Mouse (Mus musculus): ENCODE results near the gene Car5a. TPM values are rescaled to one million over a fixed set of nuclear protein-coding genes. Genes with fewer than 3 reads are reported as not detected.
A peak's percentile ranks its signal among the peaks of the same experiment; 100 is the strongest.

The Car5a gene
- total and polyA plus RNA-seq, 3 experiments = 0.08 TPM; not detected in 2

GRCm38 (mm10) chr8:121875045-121875444, 69.7 kb downstream of the Car5a start:
- no peak for TF ChIP-seq GABPA (IDR thresholded peaks at IDR 0.05; ENCODE audit: low read depth, low read length)
- Histone ChIP-seq H3K4me3 (ENCODE audit: control insufficient read depth in 1 of 2, insufficient read depth in 1 of 2, low read depth in 2 of 2, low read length in 2 of 2) (no peak overlapping the region), H3K9ac (ENCODE audit: control insufficient read depth, low read depth, low read length, poor library complexity, severe bottlenecking) (no peak overlapping the region), H3K4me1 (ENCODE audit: control insufficient read depth in 1 of 2, insufficient read depth in 2 of 2, low read length in 2 of 2) (peaks cover 12 to 33% of the 10 kb centered on the region in 2 experiments), H3K27ac (ENCODE audit: control insufficient read depth, low read depth, low read length) (no peak overlapping the region), H3K27me3 (ENCODE audit: control insufficient read depth in 1 of 2, insufficient read depth in 2 of 2, low read length in 2 of 2) (no peaks in the 10 kb centered on the region), H3K9me3 (replicated peaks; ENCODE audit: insufficient read depth, low read length) (no peaks in the 10 kb centered on the region), H3K79me2 (ENCODE audit: control insufficient read depth, insufficient read depth, low read length, poor library complexity) (no peaks in the 10 kb centered on the region), H3K36me3 (ENCODE audit: control insufficient read depth in 1 of 2, insufficient read depth in 2 of 2, low read length in 2 of 2) (peaks cover 0 to 26% of the 10 kb centered on the region in 2 experiments; a peak in 2 of 4 replicates)
- no peak for DNase-seq (ENCODE audit: low read depth, low spot score)

- peaks cover 0 to 26% of the 10 kb centered on the region in 2 experiments; a peak in 2 of 4 replicates for H3K36me3 ChIP-seq (ENCODE audit: control insufficient read depth in 1 of 2, insufficient read depth in 2 of 2, low read length in 2 of 2)
- TF ChIP-seq RAD21 (IDR thresholded peaks at IDR 0.05; ENCODE audit: low read depth, low read length) (peak; percentile 45), CTCF (IDR thresholded peaks at IDR 0.05 in 2 of 3, conservative IDR thresholded peaks at IDR 0.05 in 1 of 3; ENCODE audit: control insufficient read depth in 1 of 3, insufficient read depth in 1 of 3, low read depth in 2 of 3, low read length in 3 of 3, poor library complexity in 1 of 3, severe bottlenecking in 1 of 3) (peak; percentile 10 to 52 (median 41); a peak in 5 of 6 replicates), ZC3H11A (IDR thresholded peaks at IDR 0.05; ENCODE audit: low read depth, low read length) (peak; percentile 42; the same call in 1 of the 2 replicates), HCFC1 (IDR thresholded peaks at IDR 0.05; ENCODE audit: low read depth, low read length) (no peak), SMC3 (IDR thresholded peaks at IDR 0.05; ENCODE audit: low read depth, low read length) (peak; percentile 47)
- H3K27me3 ChIP-seq (ENCODE audit: control insufficient read depth in 1 of 2, insufficient read depth in 2 of 2, low read length in 2 of 2) = no peaks in the 10 kb centered on the region
- no peaks in the 10 kb centered on the region for H3K79me2 ChIP-seq (ENCODE audit: control insufficient read depth, insufficient read depth, low read length, poor library complexity)
- H3K27ac ChIP-seq (ENCODE audit: control insufficient read depth, low read depth, low read length) = no peak overlapping the region
- no peak overlapping the region for H3K9ac ChIP-seq (ENCODE audit: control insufficient read depth, low read depth, low read length, poor library complexity, severe bottlenecking)
- peaks cover 12 to 33% of the 10 kb centered on the region in 2 experiments for H3K4me1 ChIP-seq (ENCODE audit: control insufficient read depth in 1 of 2, insufficient read depth in 2 of 2, low read length in 2 of 2)
- no peak overlapping the region for H3K4me3 ChIP-seq (ENCODE audit: control insufficient read depth in 1 of 2, insufficient read depth in 1 of 2, low read depth in 2 of 2, low read length in 2 of 2)
- no peaks in the 10 kb centered on the region for H3K9me3 ChIP-seq (replicated peaks; ENCODE audit: insufficient read depth, low read length)
- no peak for DNase-seq (ENCODE audit: low read depth, low spot score)
Observed at GRCm38 (mm10) chr8:121874031-121874430, 70.7 kb downstream of the Car5a start.

GRCm38 (mm10) chr8:121871833-121872440, 72.8 kb downstream of the Car5a start:
- Histone ChIP-seq H3K9ac (ENCODE audit: control insufficient read depth, low read depth, low read length, poor library complexity, severe bottlenecking) (no peak overlapping the region), H3K4me3 (ENCODE audit: control insufficient read depth in 1 of 2, insufficient read depth in 1 of 2, low read depth in 2 of 2, low read length in 2 of 2) (no peak overlapping the region), H3K9me3 (replicated peaks; ENCODE audit: insufficient read depth, low read length) (no peaks in the 10 kb centered on the region), H3K4me1 (ENCODE audit: control insufficient read depth in 1 of 2, insufficient read depth in 2 of 2, low read length in 2 of 2) (peaks cover 12 to 33% of the 10 kb centered on the region in 2 experiments), H3K79me2 (ENCODE audit: control insufficient read depth, insufficient read depth, low read length, poor library complexity) (no peaks in the 10 kb centered on the region), H3K36me3 (ENCODE audit: control insufficient read depth in 1 of 2, insufficient read depth in 2 of 2, low read length in 2 of 2) (peaks cover 0 to 20% of the 10 kb centered on the region in 2 experiments; a peak in 2 of 4 replicates), H3K27me3 (ENCODE audit: control insufficient read depth in 1 of 2, insufficient read depth in 2 of 2, low read length in 2 of 2) (no peaks in the 10 kb centered on the region), H3K27ac (ENCODE audit: control insufficient read depth, low read depth, low read length) (no peak overlapping the region)
- no peak for TF ChIP-seq SMC3 (IDR thresholded peaks at IDR 0.05; ENCODE audit: low read depth, low read length)
- TF ChIP-seq JUND (IDR thresholded peaks at IDR 0.05; ENCODE audit: low read depth, low read length) = no peak
- no peak for TF ChIP-seq MEF2A (IDR thresholded peaks at IDR 0.05; ENCODE audit: extremely low read depth, insufficient replicate concordance, low read depth, low read length, poor library complexity, severe bottlenecking)
- TF ChIP-seq ZKSCAN1 (IDR thresholded peaks at IDR 0.05; ENCODE audit: low read depth, low read length) = no peak
- TF ChIP-seq TCF12 (IDR thresholded peaks at IDR 0.05; ENCODE audit: low read depth, low read length) = no peak
- TF ChIP-seq ZC3H11A (IDR thresholded peaks at IDR 0.05; ENCODE audit: low read depth, low read length) = no peak
- TF ChIP-seq UBTF (IDR thresholded peaks at IDR 0.05; ENCODE audit: borderline replicate concordance, insufficient read depth, low read depth, low read length) = no peak
- no peak for TF ChIP-seq NRF1 (IDR thresholded peaks at IDR 0.05; ENCODE audit: insufficient read depth, low read depth, low read length, poor library complexity, severe bottlenecking)
- no peak for TF ChIP-seq ETS1 (IDR thresholded peaks at IDR 0.05; ENCODE audit: low read depth, low read length)
- no peak for TF ChIP-seq NELFE (IDR thresholded peaks at IDR 0.05; ENCODE audit: low read depth, low read length)
- TF ChIP-seq POLR2AphosphoS5 (IDR thresholded peaks at IDR 0.05; ENCODE audit: borderline replicate concordance, low read depth, low read length) = no peak
- TF ChIP-seq USF1 (IDR thresholded peaks at IDR 0.05; ENCODE audit: low read depth, low read length) = no peak
- TF ChIP-seq MXI1 (IDR thresholded peaks at IDR 0.05; ENCODE audit: low read depth, low read length) = no peak
- TF ChIP-seq MAX (IDR thresholded peaks at IDR 0.05; ENCODE audit: low read length) = no peak
- TF ChIP-seq MYC (IDR thresholded peaks at IDR 0.05; ENCODE audit: low read depth, low read length) = no peak
- DNase-seq (ENCODE audit: low read depth, low spot score) = no peak
